Mouse (Mus musculus): ENCODE measurements around the gene Fxyd6. TPM values are rescaled to one million over a fixed set of nuclear protein-coding genes. Genes with fewer than 3 reads are reported as not detected.

Gene Fxyd6
- polyA plus RNA-seq, 1 experiment from 2014 or later, result 89.1 TPM

DNA sequence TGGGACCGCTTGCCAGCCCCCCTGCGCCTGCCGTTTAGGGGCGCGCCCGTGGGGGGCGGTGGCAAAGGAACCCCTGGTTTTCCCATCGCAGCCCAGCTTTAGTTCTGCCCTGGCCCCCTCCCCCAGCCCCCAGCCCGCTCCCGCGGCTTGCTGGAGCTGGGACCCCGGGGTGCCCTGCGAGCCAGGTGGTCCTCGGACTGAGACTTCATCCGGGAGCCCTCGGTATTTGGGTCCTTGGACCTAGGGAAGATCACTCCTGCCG is 60.6 kb downstream of the Fxyd6 start:
- Histone ChIP-seq H3K27me3 (peaks cover 92% of the 10 kb centered on the region), H3K36me3 (no peaks in the 10 kb centered on the region), H3K9ac (peak overlapping the region; percentile 49; the same call in 1 of the 2 replicates), H3K9me3 (no peaks in the 10 kb centered on the region), H3K27ac (no peak overlapping the region), H3K4me1 (peaks cover 24% of the 10 kb centered on the region), H3K4me3 (peak overlapping the region; percentile 45), H3K4me2 (peak overlapping the region; percentile 86)
- ATAC-seq (ENCODE audit: insufficient number of reproducible peaks, insufficient read depth, low FRiP score, low TSS enrichment, low read depth), result 0 out of 2 replicates have a peak, but pooled peaks have one; percentile 6
- 3% methylated on average over 14 of the region's 17 CpGs for WGBS

DNA sequence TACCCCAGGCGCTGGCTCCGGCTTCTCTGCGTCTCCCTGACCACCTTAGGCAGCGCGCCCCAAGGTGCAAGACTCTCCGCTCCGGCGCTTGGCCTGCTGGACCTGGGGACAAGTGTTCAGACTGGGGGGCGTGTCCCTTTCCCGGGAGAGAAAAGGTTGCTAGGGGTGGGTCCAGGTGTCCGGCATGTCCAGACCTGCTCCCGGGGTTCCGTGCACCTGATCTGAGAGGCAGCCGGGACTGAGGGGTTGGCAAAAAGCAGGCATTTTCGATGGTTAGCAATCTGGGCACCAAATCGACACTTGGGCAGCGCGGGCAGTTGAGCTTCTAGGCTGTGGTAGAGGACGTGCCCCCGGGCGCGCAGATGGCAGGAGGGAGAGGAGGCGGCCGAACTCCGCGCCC is 61.2 kb downstream of the Fxyd6 start:
- Histone ChIP-seq H3K27ac (no peak overlapping the region), H3K36me3 (no peaks in the 10 kb centered on the region), H3K9ac (peak overlapping the region; percentile 49), H3K27me3 (peaks cover 94% of the 10 kb centered on the region), H3K9me3 (no peaks in the 10 kb centered on the region), H3K4me3 (peak overlapping the region; percentile 45), H3K4me2 (peak overlapping the region; percentile 86), H3K4me1 (peaks cover 24% of the 10 kb centered on the region)
- 0 out of 2 replicates have a peak, but pooled peaks have one; percentile 3 for ATAC-seq (ENCODE audit: insufficient number of reproducible peaks, insufficient read depth, low FRiP score, low TSS enrichment, low read depth)
- WGBS, result 3% methylated on average over 26 of the region's 26 CpGs

- H3K9ac ChIP-seq, result no peak overlapping the region
- no peaks in the 10 kb centered on the region for H3K36me3 ChIP-seq
- H3K9me3 ChIP-seq, result no peaks in the 10 kb centered on the region
- no peak overlapping the region for H3K4me2 ChIP-seq
- ATAC-seq (ENCODE audit: insufficient number of reproducible peaks, insufficient read depth, low FRiP score, low TSS enrichment, low read depth), result no peak
- H3K27ac ChIP-seq, result no peak overlapping the region
- H3K27me3 ChIP-seq, result peaks cover 83% of the 10 kb centered on the region
- 59% methylated on average over 12 of the region's 12 CpGs for WGBS
- peaks cover 24% of the 10 kb centered on the region for H3K4me1 ChIP-seq
- H3K4me3 ChIP-seq, result no peak overlapping the region
Measured at GRCm38 (mm10) chr9:45432639-45433038, 62.7 kb downstream of the Fxyd6 start.

- no peak overlapping the region for H3K4me3 ChIP-seq
- 71% methylated on average over 9 of the region's 9 CpGs for WGBS
- H3K36me3 ChIP-seq, result no peaks in the 10 kb centered on the region
- no peak for ATAC-seq (ENCODE audit: insufficient number of reproducible peaks, insufficient read depth, low FRiP score, low TSS enrichment, low read depth)
- no peaks in the 10 kb centered on the region for H3K9me3 ChIP-seq
- no peak overlapping the region for H3K4me2 ChIP-seq
- peaks cover 79% of the 10 kb centered on the region for H3K27me3 ChIP-seq
- H3K9ac ChIP-seq, result no peak overlapping the region
- H3K27ac ChIP-seq, result no peak overlapping the region
- peaks cover 24% of the 10 kb centered on the region for H3K4me1 ChIP-seq
Measured at GRCm38 (mm10) chr9:45433119-45433518, 63.1 kb downstream of the Fxyd6 start.

DNA sequence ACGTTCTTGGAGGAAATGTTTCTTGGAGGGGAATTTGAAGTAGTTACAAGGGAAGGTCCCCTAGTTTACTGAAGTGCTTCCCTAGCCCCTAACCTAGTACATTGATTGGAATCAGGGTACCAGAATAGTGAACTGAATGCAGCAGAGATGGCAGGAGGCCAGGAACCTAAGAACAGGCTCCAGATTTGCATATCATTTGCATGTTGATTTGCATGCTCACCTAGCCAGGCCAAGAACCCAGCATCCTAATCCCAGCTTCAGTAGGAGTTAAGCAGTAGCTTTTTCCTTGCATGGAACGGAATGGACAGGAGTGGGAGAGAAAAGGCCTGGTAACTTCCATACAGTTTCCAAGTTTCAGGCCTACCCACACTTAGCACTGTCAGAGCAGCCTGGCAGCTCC is 64.2 kb downstream of the Fxyd6 start:
- no peak overlapping the region for H3K4me2 ChIP-seq
- no peaks in the 10 kb centered on the region for H3K9me3 ChIP-seq
- H3K4me1 ChIP-seq, result peaks cover 24% of the 10 kb centered on the region
- no peaks in the 10 kb centered on the region for H3K36me3 ChIP-seq
- peaks cover 72% of the 10 kb centered on the region for H3K27me3 ChIP-seq
- WGBS, result 72% methylated on average over 2 of the region's 2 CpGs
- H3K27ac ChIP-seq, result no peak overlapping the region
- no peak for ATAC-seq (ENCODE audit: insufficient number of reproducible peaks, insufficient read depth, low FRiP score, low TSS enrichment, low read depth)
- no peak overlapping the region for H3K4me3 ChIP-seq
- no peak overlapping the region for H3K9ac ChIP-seq

DNA sequence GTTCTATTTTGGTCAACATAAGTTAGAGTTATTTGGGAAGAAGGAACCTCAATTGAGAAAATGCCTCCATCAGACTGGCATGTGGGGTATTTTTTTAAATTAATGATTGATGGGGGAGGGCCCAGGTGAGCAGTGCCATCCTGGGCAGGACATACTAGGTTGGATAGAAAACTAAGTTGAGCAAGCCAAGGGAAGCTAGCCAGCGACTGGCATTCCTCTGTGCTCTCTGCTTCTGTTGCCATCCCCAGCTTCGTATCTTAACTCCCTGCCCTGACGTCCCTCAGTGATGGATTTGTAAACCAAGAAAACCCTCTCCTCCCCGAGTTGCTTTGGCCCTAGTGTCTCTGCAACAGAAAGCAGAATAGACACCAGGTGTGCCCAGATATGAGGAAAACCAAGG is 69.0 kb downstream of the Fxyd6 start:
- H3K4me1 ChIP-seq, result 0 out of 2 replicates have a peak, but pooled peaks cover 2% of the 10 kb centered on the region
- no peak overlapping the region for H3K27ac ChIP-seq
- no peak overlapping the region for H3K4me3 ChIP-seq
- H3K36me3 ChIP-seq, result no peaks in the 10 kb centered on the region
- WGBS, result 74% methylated on average over 4 of the region's 4 CpGs
- H3K9me3 ChIP-seq, result no peaks in the 10 kb centered on the region
- no peak for ATAC-seq (ENCODE audit: insufficient number of reproducible peaks, insufficient read depth, low FRiP score, low TSS enrichment, low read depth)
- H3K4me2 ChIP-seq, result no peak overlapping the region
- peaks cover 24% of the 10 kb centered on the region for H3K27me3 ChIP-seq
- no peak overlapping the region for H3K9ac ChIP-seq

DNA sequence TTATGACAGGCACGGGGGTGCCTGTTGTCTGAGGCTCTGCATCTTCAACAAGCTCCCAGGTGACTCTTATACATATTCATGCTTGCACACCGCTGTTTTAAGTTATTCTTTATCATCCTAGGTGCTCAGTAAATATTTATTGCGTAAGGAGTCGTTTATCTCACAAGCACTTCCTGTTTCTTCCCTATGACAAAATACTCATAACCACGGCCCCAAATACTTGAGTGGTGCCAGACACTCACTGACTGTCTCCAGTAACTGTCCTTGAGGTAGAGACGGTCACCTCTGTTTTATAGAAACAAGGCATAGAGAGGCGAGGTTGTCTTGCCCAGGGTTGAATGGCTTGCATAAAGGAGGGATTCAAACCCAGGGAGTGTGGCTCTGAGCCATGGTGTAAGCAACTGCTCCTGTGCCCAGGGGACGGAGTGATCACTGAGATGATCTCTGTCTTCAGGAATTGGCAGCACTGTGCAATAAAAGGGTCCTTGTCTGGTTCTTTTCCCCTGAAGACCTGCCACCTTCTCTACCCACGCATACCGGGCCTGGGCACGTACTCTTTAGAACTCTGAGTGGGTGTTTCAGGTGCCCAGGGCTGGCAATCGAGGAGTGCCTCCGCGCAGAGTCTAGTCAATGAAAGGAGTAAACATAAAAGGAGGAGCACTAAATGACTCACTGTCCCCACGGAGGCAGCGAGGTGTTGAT is 70.2 kb downstream of the Fxyd6 start:
- no peak for ATAC-seq (ENCODE audit: insufficient number of reproducible peaks, insufficient read depth, low FRiP score, low TSS enrichment, low read depth)
- Histone ChIP-seq H3K4me2 (no peak overlapping the region), H3K4me1 (0 out of 2 replicates have a peak, but pooled peaks cover 2% of the 10 kb centered on the region), H3K27me3 (peaks cover 12% of the 10 kb centered on the region), H3K9ac (no peak overlapping the region), H3K36me3 (no peaks in the 10 kb centered on the region), H3K27ac (no peak overlapping the region), H3K9me3 (no peaks in the 10 kb centered on the region), H3K4me3 (no peak overlapping the region)
- 74% methylated on average over 16 of the region's 16 CpGs for WGBS

DNA sequence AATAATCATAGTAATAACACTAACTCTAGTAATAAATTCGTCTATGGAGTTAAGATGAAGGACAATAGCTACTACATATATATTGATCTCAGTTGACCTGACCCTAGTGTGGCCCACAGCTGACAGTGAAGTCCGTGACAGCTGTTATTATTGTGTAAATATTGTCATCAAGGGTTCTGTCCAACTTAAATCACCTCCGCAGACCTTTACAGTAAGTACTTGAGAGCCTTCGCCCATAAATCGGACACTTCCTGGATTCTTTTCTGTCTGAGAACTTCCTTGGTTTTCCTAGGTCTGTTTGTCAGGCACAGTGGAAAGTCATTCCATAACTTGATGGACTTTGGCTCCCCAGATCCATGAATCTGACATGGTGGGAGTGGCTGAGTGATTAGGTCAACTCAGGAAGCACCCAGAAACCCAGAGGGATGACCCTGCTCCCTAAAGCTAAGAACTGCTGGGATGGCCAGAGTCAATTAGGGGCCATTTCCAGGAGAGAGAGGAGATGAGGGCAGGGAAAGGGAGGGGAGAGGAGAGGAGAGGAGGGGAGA is 74.3 kb downstream of the Fxyd6 start:
- Histone ChIP-seq H3K9me3 (no peaks in the 10 kb centered on the region), H3K9ac (no peak overlapping the region), H3K4me2 (no peak overlapping the region), H3K4me3 (no peak overlapping the region), H3K4me1 (peaks cover 7% of the 10 kb centered on the region; the same call in 1 of the 2 replicates), H3K36me3 (no peaks in the 10 kb centered on the region), H3K27me3 (peaks cover 16% of the 10 kb centered on the region), H3K27ac (no peak overlapping the region)
- ATAC-seq (ENCODE audit: insufficient number of reproducible peaks, insufficient read depth, low FRiP score, low TSS enrichment, low read depth), result no peak
- WGBS, result 80% methylated on average over 5 of the region's 5 CpGs

Other genes with a start within 250 kb of the Fxyd6 start
- gene Scn4b, start 231.8 kb upstream of the Fxyd6 start, polyA plus RNA-seq (2015; fragmentation: Nextera tagmentation; extraction: Ambion mirVana), result 0.24 and 0.66 TPM in 2 replicates
- gene BC049352, start 188.2 kb upstream of the Fxyd6 start, polyA plus RNA-seq (2015; fragmentation: Nextera tagmentation; extraction: Ambion mirVana), result 0.59 and 2.2 TPM in 2 replicates
- gene Tmprss4, start 166.1 kb upstream of the Fxyd6 start, polyA plus RNA-seq (2015; fragmentation: Nextera tagmentation; extraction: Ambion mirVana), result 1.3 and 2.3 TPM in 2 replicates
- gene Il10ra, start 101.0 kb upstream of the Fxyd6 start, polyA plus RNA-seq (2015; fragmentation: Nextera tagmentation; extraction: Ambion mirVana), result 0.69 TPM in 2 replicates
- gene Tmprss13, start 51.1 kb upstream of the Fxyd6 start, polyA plus RNA-seq (2015; fragmentation: Nextera tagmentation; extraction: Ambion mirVana), result 2.5 and 3.8 TPM in 2 replicates
- gene Fxyd2, start 29.5 kb downstream of the Fxyd6 start, polyA plus RNA-seq (2015; fragmentation: Nextera tagmentation; extraction: Ambion mirVana), result 7.6 and 9.3 TPM in 2 replicates
- 0.50 and 0.97 TPM in 2 replicates for gene Dscaml1, start 56.4 kb downstream of the Fxyd6 start, polyA plus RNA-seq (2015; fragmentation: Nextera tagmentation; extraction: Ambion mirVana)